Mouse (Mus musculus): ENCODE data around the gene Mpped2.

DNA sequence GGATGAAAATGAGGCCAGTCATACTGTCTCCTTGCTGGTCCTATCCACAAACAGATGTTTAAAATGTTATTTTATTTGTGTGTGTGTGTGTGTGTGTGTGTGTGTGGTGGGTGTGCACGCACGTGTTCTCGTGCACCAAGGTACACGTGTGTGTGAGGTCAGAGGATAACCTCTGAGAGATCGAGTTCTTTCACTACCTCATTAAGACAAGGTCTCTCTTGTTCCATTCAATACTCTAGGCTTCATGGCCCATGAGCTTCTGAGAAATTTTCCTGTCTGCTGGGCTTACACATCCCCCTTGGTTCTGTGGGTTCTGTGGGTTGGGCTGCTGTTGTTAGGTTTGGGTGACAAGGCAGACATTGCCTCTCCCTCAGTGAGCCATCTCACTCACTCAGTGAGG is 12.6 kb downstream of the Mpped2 start:
- no peak for TF ChIP-seq CTCF (IDR thresholded peaks at IDR 0.05; ENCODE audit: low read depth)
- no peak for TF ChIP-seq EP300 (optimal IDR thresholded peaks at IDR 0.05)
